Mouse (Mus musculus) kidney, postnatal 0 days (tissue): ENCODE measurements at regions not wholly inside any gene's neighbourhood (a gene's known extent, or its start where the extent isn't known, plus 50 kb on each side); places are given as distances from the start of the nearest gene placed in this dataset.

Experiments
- ATAC-seq: fragments of 200-750 bp; cut with Nextera tagmentation; replicated peaks from 2 replicates; pipeline ENCODE4 v1.8.0; 2017; ENCODE audit warnings: low read depth, moderate number of reproducible peaks, moderate TSS enrichment, moderate library complexity; ENCODE audit not compliant: low FRiP score
- DNase-seq: peaks from one replicate; pipeline ENCODE4 v3.0.0-alpha.2; 2016; ENCODE audit warnings: low spot score
- H3K27ac ChIP-seq: fragments of 300-500 bp; sonication (generic); 2 replicates; pipeline ENCODE4 v1.5.1; 2014; ENCODE audit warnings: mild to moderate bottlenecking
- H3K27me3 ChIP-seq: fragments of 300-500 bp; sonication (generic); 2 replicates; pipeline ENCODE4 v1.6.1; 2014; ENCODE audit warnings: low read length, mixed read lengths; ENCODE audit not compliant: insufficient read depth
- H3K36me3 ChIP-seq: fragments of 300-500 bp; sonication (generic); 2 replicates; pipeline ENCODE4 v1.6.1; 2014; ENCODE audit warnings: low read length, mixed read lengths; ENCODE audit not compliant: insufficient read depth
- H3K4me1 ChIP-seq: fragments of 300-500 bp; sonication (generic); replicated peaks from 2 replicates; pipeline ENCODE4 v1.6.1; 2014; ENCODE audit warnings: antibody characterized with exemption, low read length, mixed read lengths; ENCODE audit not compliant: insufficient read depth
- H3K4me2 ChIP-seq: fragments of 300-500 bp; sonication (generic); 2 replicates; pipeline ENCODE4 v1.6.1; 2014; ENCODE audit warnings: mild to moderate bottlenecking, low read length, moderate library complexity, mixed read lengths
- H3K4me3 ChIP-seq: fragments of 300-500 bp; sonication (generic); replicated peaks from 2 replicates; pipeline ENCODE4 v1.5.1; 2014; ENCODE audit warnings: low read depth, low read length
- H3K9ac ChIP-seq: fragments of 300-500 bp; sonication (generic); 2 replicates; pipeline ENCODE4 v1.6.1; 2014; ENCODE audit warnings: low read depth, low read length
- H3K9me3 ChIP-seq: fragments of 300-500 bp; sonication (generic); replicated peaks from 2 replicates; pipeline ENCODE4 v1.6.1; 2016; ENCODE audit warnings: low read length, inconsistent platforms, mixed read lengths
- CTCF ChIP-seq: IDR thresholded peaks from 2 replicates; pipeline ENCODE4 v1.5.1; 2016; ENCODE audit warnings: antibody characterized with exemption, low read depth, mild to moderate bottlenecking, moderate library complexity
- WGBS: fragments of 180-500 bp; shearing (Covaris S2); extraction: QIAGEN DNeasy Blood & Tissue Kit; methylation state at CpG from one replicate; pipeline ENCODE4 v1.1.7; 2014; 5-methylcytosine and 5-hydroxymethylcytosine counted together

- Histone ChIP-seq H3K27ac (no peak overlapping the region), H3K9ac (no peak overlapping the region), H3K4me1 (no peaks in the 10 kb centered on the region), H3K36me3 (no peaks in the 10 kb centered on the region), H3K27me3 (no peaks in the 10 kb centered on the region), H3K9me3 (no peaks in the 10 kb centered on the region), H3K4me3 (no peak overlapping the region), H3K4me2 (no peak overlapping the region)
- 59% methylated on average over 1 of the region's 1 CpGs for WGBS
- DNase-seq (no peak), ATAC-seq (no peak)
- TF ChIP-seq CTCF, result no peak
Measured at GRCm38 (mm10) chr5:41045221-41045620, 662.7 kb downstream of the Rab28 start.

- no peaks in the 10 kb centered on the region for H3K27me3 ChIP-seq
- no peak overlapping the region for H3K4me3 ChIP-seq
- TF ChIP-seq CTCF, result peak; percentile 88
- no peak overlapping the region for H3K9ac ChIP-seq
- H3K4me2 ChIP-seq, result no peak overlapping the region
- DNase-seq (peak; percentile 81), ATAC-seq (no peak; the same call in 1 of the 2 replicates)
- no peaks in the 10 kb centered on the region for H3K4me1 ChIP-seq
- no peaks in the 10 kb centered on the region for H3K36me3 ChIP-seq
- H3K9me3 ChIP-seq, result no peaks in the 10 kb centered on the region
- no peak overlapping the region for H3K27ac ChIP-seq
Measured at GRCm38 (mm10) chr5:41044465-41044864, 663.5 kb downstream of the Rab28 start.

DNA sequence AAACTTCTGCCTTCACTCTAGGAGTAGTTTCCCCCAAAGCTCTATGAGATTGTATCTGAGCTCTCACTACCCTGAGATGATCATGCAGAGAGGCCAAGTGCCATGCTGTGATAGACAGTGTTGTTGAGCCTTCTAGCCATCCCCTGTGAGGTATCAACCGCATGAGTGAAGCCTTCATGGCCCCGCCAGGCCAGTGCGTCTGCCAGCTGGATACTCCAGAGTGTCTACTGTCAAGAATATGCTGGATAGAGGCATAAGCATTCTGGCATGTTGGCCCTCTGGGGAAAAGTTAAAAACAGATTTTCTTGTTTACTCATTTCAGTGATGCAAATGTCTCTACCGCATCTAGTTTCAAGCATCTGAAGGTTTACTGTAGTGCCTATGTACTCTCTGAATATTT lies 669.2 kb downstream of the Rab28 start:
- Histone ChIP-seq H3K4me3 (no peak overlapping the region), H3K9me3 (no peaks in the 10 kb centered on the region), H3K27me3 (no peaks in the 10 kb centered on the region), H3K36me3 (no peaks in the 10 kb centered on the region), H3K4me2 (no peak overlapping the region), H3K4me1 (no peaks in the 10 kb centered on the region), H3K27ac (no peak overlapping the region), H3K9ac (no peak overlapping the region)
- 85% methylated on average over 4 of the region's 4 CpGs for WGBS
- ATAC-seq (no peak), DNase-seq (no peak)
- TF ChIP-seq CTCF, result no peak

DNA sequence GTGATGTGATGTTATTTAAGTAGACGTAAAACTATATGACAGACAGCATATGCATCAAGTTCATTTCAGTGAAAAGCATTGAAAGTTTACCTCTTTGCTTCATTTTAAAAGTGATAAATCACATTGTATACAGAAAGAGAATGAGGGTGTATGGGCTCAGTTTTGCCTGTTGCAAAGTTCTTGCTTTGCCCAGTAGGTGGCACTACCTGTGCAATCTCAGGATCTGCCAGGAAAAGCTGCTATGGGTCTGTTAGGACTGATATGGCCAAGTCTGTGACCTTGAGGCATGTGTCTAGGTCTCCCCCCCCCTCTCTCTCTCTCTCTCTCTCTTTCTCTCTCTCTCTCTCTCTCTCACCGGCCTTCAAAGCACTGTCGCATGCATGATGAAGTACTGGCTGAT lies 701.3 kb downstream of the Rab28 start:
- ATAC-seq (no peak), DNase-seq (peak; percentile 6)
- 70% methylated on average over 3 of the region's 3 CpGs for WGBS

DNA sequence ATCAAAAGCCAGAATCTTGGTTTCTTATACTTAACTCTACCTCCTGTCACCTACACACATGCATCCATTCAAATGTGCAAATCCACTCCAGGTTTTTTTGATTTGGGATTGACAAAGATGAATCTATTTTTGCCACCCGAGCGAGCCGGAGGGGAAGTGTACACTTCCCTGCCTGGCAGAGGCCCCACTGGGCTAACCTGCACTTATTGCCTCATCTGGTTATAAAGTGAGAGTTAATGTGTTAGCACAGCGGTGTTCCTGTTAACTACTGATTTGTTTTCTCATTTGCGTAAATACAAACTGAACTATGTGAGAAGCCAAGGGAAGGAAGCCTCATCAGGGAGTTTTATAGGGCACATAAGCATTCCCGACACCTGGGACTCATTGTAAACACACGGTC lies 721.4 kb downstream of the Rab28 start:
- Histone ChIP-seq H3K4me3 (no peak overlapping the region), H3K36me3 (no peaks in the 10 kb centered on the region), H3K9me3 (no peaks in the 10 kb centered on the region), H3K27me3 (no peaks in the 10 kb centered on the region), H3K4me2 (no peak overlapping the region), H3K27ac (no peak overlapping the region), H3K4me1 (no peaks in the 10 kb centered on the region), H3K9ac (no peak overlapping the region)
- ATAC-seq (no peak), DNase-seq (no peak)
- WGBS, result 61% methylated on average over 7 of the region's 7 CpGs
- no peak for TF ChIP-seq CTCF

More for the DNA sequence above, 701.3 kb downstream of the Rab28 start:
- Histone ChIP-seq H3K9ac (no peak overlapping the region), H3K36me3 (no peaks in the 10 kb centered on the region), H3K4me2 (no peak overlapping the region), H3K4me1 (no peaks in the 10 kb centered on the region), H3K4me3 (no peak overlapping the region), H3K27ac (no peak overlapping the region), H3K9me3 (no peaks in the 10 kb centered on the region), H3K27me3 (no peaks in the 10 kb centered on the region)
- peak; percentile 65 for TF ChIP-seq CTCF

GRCm38 (mm10) chr5:40974892-40975291 lies 733.1 kb downstream of the Rab28 start:
- no peaks in the 10 kb centered on the region for H3K9me3 ChIP-seq
- WGBS, result 93% methylated on average over 1 of the region's 1 CpGs
- H3K4me2 ChIP-seq, result no peak overlapping the region
- H3K36me3 ChIP-seq, result no peaks in the 10 kb centered on the region
- no peaks in the 10 kb centered on the region for H3K27me3 ChIP-seq
- H3K4me1 ChIP-seq, result no peaks in the 10 kb centered on the region
- ATAC-seq (0 out of 2 replicates have a peak, but pooled peaks have one; percentile 13), DNase-seq (no peak)
- TF ChIP-seq CTCF, result no peak
- no peak overlapping the region for H3K4me3 ChIP-seq
- no peak overlapping the region for H3K27ac ChIP-seq
- no peak overlapping the region for H3K9ac ChIP-seq

DNA sequence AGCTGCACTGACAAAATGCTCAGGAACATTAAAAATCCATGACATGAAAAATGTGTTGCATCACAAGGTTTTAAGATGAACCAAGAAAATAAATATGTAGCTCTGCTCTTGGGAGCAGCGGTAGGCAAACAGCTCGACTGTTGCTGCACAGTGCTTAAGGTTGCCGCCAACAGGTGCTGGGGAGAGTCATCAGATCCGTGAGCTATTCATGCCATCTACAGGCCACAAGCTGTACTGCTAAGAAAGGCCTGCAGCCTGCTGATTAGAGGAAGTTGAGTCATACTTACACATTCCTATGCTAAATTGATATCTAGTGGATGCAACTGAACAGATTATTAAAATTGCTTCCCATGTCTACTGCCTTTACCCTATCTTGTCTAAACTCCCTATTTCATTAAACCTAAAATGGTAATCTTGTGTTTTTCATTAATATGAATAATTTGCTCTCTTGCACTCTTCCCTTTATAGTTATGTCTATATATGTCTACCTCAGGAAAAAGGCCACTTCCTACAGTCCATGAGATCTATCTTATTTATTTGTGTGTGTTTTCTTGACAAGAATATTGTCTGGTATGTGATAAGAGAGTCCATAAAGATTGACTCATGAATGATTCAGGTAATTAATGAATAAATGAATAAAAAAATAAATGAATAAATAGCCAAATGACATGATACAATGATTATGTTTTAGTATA lies 754.9 kb downstream of the Rab28 start:
- H3K36me3 ChIP-seq, result no peaks in the 10 kb centered on the region
- peak; percentile 79 for TF ChIP-seq CTCF
- WGBS, result 0% methylated on average over 4 of the region's 4 CpGs

More for the DNA sequence above, 754.9 kb downstream of the Rab28 start:
- H3K9me3 ChIP-seq, result no peaks in the 10 kb centered on the region
- no peak overlapping the region for H3K9ac ChIP-seq
- no peaks in the 10 kb centered on the region for H3K27me3 ChIP-seq
- no peak overlapping the region for H3K27ac ChIP-seq
- H3K4me3 ChIP-seq, result no peak overlapping the region
- peak; percentile 82; the same call in 1 of the 2 replicates for ATAC-seq
- H3K4me2 ChIP-seq, result no peak overlapping the region
- H3K4me1 ChIP-seq, result no peaks in the 10 kb centered on the region
- peak; percentile 76 for DNase-seq
